Mouse (Mus musculus) heart, embryonic 11.5 days (tissue): ENCODE results near the gene 4933430I17Rik. TPM values are rescaled to one million over a fixed set of nuclear protein-coding genes. Genes with fewer than 3 reads are reported as not detected.

ENCODE experiments used
- ATAC-seq: fragments of 200-750 bp; cut with Nextera tagmentation; replicated peaks from 2 replicates; pipeline ENCODE4 v1.8.0; 2017; ENCODE audit warnings: moderate library complexity; ENCODE audit not compliant: insufficient number of reproducible peaks, low FRiP score, low TSS enrichment
- H3K27ac ChIP-seq: fragments of 300-500 bp; sonication (generic); 2 replicates; pipeline ENCODE4 v1.5.1; 2014; ENCODE audit warnings: mild to moderate bottlenecking, low read depth, low read length
- H3K27me3 ChIP-seq: fragments of 300-500 bp; sonication (generic); 2 replicates; pipeline ENCODE4 v1.6.1; 2014; ENCODE audit warnings: mild to moderate bottlenecking, low read length, mixed read lengths; ENCODE audit not compliant: control insufficient read depth, insufficient read depth
- H3K36me3 ChIP-seq: fragments of 300-500 bp; sonication (generic); 2 replicates; pipeline ENCODE4 v1.6.1; 2014; ENCODE audit warnings: mild to moderate bottlenecking, low read length, moderate library complexity, mixed read lengths; ENCODE audit not compliant: control insufficient read depth, insufficient read depth
- H3K4me1 ChIP-seq: fragments of 300-500 bp; sonication (generic); 2 replicates; pipeline ENCODE4 v1.6.1; 2014; ENCODE audit warnings: low read length; ENCODE audit not compliant: control insufficient read depth, insufficient read depth
- H3K4me2 ChIP-seq: fragments of 300-500 bp; sonication (generic); 2 replicates; pipeline ENCODE4 v1.6.1; 2014; ENCODE audit warnings: mild to moderate bottlenecking, moderate library complexity
- H3K4me3 ChIP-seq: fragments of 300-500 bp; sonication (generic); 2 replicates; pipeline ENCODE4 v1.5.1; 2014; ENCODE audit warnings: low read depth, low read length
- H3K9ac ChIP-seq: fragments of 300-500 bp; sonication (generic); 2 replicates; pipeline ENCODE4 v1.6.1; 2014; ENCODE audit warnings: mild to moderate bottlenecking, low read depth, low read length, moderate library complexity
- H3K9me3 ChIP-seq: fragments of 300-500 bp; sonication (generic); replicated peaks from 2 replicates; pipeline ENCODE4 v1.6.1; 2016; ENCODE audit warnings: low read length; ENCODE audit not compliant: control insufficient read depth
- WGBS: fragments of 180-500 bp; shearing (Covaris S2); extraction: QIAGEN DNeasy Blood & Tissue Kit; methylation state at CpG from one replicate; pipeline ENCODE4 v1.1.7; 2014; ENCODE audit not compliant: insufficient replicate concordance; 5-methylcytosine and 5-hydroxymethylcytosine counted together
- polyA plus RNA-seq: library from polyadenylated mRNA; unstranded; fragments of >200 nt; fragmentation: Nextera tagmentation; extraction: Ambion mirVana; gene quantifications from 2 replicates; pipeline ENCODE4 v1.2.1, GENCODE M21; 2014

The 4933430I17Rik gene
- polyA plus RNA-seq, 1 experiment from 2014 or later, result 0.34 TPM

DNA sequence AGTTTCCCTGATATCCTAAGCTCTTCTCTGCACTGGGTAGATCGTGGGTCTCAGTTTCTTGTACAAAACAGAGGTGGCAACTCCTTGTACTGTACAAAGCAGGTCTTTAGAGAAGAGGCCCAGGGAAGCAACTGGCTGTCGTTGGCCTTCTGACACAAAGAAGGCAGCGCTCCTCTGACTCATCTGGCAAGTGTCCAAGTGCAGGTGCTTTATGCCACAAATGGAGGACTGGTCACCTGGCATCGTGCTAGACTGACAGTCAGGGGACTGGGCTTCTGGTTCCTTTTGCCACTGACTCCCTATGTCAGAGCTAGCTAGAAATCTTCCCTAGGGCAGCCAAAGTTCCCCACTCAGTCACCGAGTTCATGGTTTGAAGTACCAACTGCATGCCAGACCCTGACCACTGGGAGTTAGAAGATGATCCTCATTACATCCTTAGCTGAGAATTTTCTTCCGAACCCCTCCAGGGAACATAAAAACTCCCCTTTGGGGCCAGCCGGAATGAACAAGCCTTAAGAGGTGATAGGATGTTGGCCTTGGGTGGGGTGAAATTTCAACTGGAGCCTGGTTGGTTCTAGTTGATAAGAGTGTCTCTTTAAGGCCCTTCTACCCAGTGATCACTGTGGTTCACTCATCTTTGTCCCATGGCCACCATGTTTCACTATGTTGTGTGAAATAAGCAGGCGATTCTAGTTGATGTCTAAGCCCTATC is 39.6 kb upstream of the 4933430I17Rik start:
- Histone ChIP-seq H3K4me1 (no peaks in the 10 kb centered on the region), H3K27ac (no peak overlapping the region), H3K4me2 (no peak overlapping the region), H3K9ac (no peak overlapping the region), H3K4me3 (no peak overlapping the region), H3K36me3 (no peaks in the 10 kb centered on the region), H3K27me3 (no peaks in the 10 kb centered on the region; the same call in 1 of the 2 replicates), H3K9me3 (no peaks in the 10 kb centered on the region)
- WGBS, result 76% methylated on average over 8 of the region's 8 CpGs
- ATAC-seq, result no peak

DNA sequence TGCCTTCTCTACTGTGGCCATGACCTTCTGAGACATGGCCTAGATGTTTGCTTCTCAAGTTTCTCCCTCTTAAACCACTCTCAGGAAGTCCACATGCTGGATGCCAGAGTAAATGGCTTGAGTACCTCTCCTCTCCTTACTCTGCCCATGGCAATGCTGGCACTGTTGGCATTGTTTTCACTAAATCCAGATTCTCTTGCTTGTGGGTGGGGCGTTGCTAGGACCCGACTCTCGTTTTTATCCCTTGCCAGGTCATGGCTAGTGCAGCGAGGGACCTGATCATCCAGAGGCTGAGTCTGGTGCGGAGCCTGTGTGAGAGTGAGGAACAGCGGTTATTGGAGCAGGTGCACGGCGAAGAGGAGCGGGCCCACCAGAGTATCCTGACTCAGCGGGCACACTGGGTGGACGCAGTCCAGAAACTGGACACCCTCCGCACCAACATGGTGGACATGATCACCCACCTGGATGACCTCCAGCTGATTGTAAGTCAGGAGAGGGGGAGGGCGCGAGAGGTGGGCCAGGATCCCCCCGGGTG is 38.9 kb upstream of the 4933430I17Rik start:
- no peak overlapping the region for H3K27ac ChIP-seq
- ATAC-seq, result no peak
- no peaks in the 10 kb centered on the region for H3K4me1 ChIP-seq

DNA sequence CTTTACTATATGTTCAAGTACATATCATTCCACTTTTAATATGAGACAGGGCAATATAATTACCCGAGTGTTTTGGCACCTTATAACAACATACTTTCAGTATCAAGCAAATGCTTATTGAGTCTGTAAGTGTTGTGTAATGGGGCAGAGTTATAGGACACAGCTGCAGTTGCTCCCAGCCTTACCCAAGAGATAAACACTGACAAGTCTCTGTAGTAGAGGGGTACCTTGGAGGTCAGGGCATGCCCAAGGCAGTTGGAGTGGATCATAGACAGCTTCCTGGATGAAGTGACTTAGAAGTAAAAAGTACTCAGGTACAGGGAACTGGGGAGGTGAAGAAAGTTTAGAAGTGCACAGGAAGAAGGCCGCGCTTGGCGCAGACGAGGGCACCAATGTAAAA is 38.0 kb upstream of the 4933430I17Rik start:
- no peak overlapping the region for H3K27ac ChIP-seq
- H3K36me3 ChIP-seq, result no peaks in the 10 kb centered on the region
- no peak overlapping the region for H3K4me2 ChIP-seq
- no peak overlapping the region for H3K9ac ChIP-seq
- no peaks in the 10 kb centered on the region for H3K9me3 ChIP-seq
- H3K4me3 ChIP-seq, result no peak overlapping the region
- ATAC-seq, result no peak
- WGBS, result 90% methylated on average over 5 of the region's 5 CpGs
- no peaks in the 10 kb centered on the region for H3K4me1 ChIP-seq
- H3K27me3 ChIP-seq, result no peaks in the 10 kb centered on the region

More for the DNA sequence above, 38.9 kb upstream of the 4933430I17Rik start:
- H3K9ac ChIP-seq, result no peak overlapping the region
- WGBS, result 89% methylated on average over 15 of the region's 15 CpGs
- no peak overlapping the region for H3K4me2 ChIP-seq
- no peaks in the 10 kb centered on the region; the same call in 1 of the 2 replicates for H3K27me3 ChIP-seq
- no peaks in the 10 kb centered on the region for H3K36me3 ChIP-seq
- H3K4me3 ChIP-seq, result no peak overlapping the region
- no peaks in the 10 kb centered on the region for H3K9me3 ChIP-seq

DNA sequence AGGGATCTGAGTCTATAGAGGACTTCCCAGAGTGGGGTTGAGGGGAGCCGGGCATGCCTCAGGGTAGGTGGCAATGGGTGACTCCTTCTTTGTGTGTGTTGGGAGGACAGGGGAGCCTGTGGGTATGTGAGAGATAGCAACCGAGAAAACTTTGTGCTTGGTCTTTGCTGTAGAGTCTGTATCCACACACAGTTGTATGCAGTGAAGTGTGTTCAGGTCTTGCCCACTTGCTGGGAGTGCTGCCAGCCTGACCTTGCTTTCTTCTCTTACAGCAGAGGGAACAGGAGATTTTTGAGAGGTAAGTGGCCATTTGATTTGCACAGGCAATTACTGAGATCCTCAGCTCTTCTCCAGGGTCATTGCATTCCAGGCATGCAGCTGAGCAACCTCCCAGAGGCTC is 37.3 kb upstream of the 4933430I17Rik start:
- WGBS, result 80% methylated on average over 2 of the region's 2 CpGs

DNA sequence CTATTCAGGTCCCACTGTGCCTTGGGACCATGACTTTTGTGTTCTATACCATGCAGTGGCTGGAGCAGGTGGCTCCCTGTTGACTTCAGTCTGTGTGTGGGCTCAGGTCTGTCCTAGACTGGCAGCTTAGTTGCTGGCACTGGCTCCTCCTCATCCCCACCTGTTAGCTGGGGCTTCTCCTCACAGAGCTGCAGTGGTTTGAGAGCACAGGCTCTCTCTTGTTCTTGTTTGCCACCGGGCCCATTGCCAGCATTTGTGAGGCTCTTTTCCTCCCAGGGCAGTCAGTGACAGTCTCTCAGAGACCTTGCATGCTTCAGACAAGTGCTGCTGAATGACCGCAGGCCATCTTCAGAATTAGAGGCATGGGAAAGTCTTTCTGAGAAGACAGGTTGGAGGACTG is 32.5 kb upstream of the 4933430I17Rik start:
- Histone ChIP-seq H3K4me2 (no peak overlapping the region), H3K36me3 (no peaks in the 10 kb centered on the region), H3K4me3 (no peak overlapping the region), H3K4me1 (no peaks in the 10 kb centered on the region), H3K9ac (no peak overlapping the region), H3K27ac (no peak overlapping the region), H3K27me3 (0 out of 2 replicates have a peak, but pooled peaks cover 2% of the 10 kb centered on the region), H3K9me3 (no peaks in the 10 kb centered on the region)
- WGBS, result 84% methylated on average over 2 of the region's 2 CpGs
- ATAC-seq, result no peak

More for the DNA sequence above, 37.3 kb upstream of the 4933430I17Rik start:
- Histone ChIP-seq H3K4me2 (no peak overlapping the region), H3K9ac (no peak overlapping the region), H3K9me3 (no peaks in the 10 kb centered on the region), H3K27ac (no peak overlapping the region), H3K27me3 (0 out of 2 replicates have a peak, but pooled peaks cover 2% of the 10 kb centered on the region), H3K36me3 (no peaks in the 10 kb centered on the region), H3K4me3 (no peak overlapping the region), H3K4me1 (no peaks in the 10 kb centered on the region)
- ATAC-seq, result no peak

DNA sequence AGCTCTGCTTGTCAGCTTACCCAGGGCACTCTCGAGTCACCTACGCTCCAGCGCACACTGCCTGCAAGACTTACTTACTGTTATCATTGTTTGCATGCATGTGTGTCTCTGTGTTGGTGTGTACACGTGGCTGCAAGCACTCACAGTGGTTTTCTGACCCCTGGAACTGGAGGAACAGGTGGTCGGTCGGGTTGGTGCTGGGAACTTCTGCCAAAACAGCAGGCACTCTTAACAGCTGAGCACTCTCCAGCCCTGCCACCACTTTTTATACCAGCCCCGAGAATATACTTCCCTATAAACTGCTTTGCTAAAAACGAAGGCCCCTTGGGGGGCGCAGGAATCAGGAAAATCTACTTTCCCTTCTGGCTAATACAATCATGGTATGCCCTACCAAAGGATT is 30.9 kb upstream of the 4933430I17Rik start:
- no peak overlapping the region for H3K27ac ChIP-seq
- no peaks in the 10 kb centered on the region for H3K9me3 ChIP-seq
- WGBS, result 63% methylated on average over 9 of the region's 9 CpGs
- 0 out of 2 replicates have a peak, but pooled peaks cover 2% of the 10 kb centered on the region for H3K27me3 ChIP-seq
- H3K9ac ChIP-seq, result no peak overlapping the region
- no peak overlapping the region for H3K4me2 ChIP-seq
- no peaks in the 10 kb centered on the region for H3K4me1 ChIP-seq
- H3K36me3 ChIP-seq, result 0 out of 2 replicates have a peak, but pooled peaks cover 4% of the 10 kb centered on the region
- ATAC-seq, result no peak
- H3K4me3 ChIP-seq, result no peak overlapping the region

DNA sequence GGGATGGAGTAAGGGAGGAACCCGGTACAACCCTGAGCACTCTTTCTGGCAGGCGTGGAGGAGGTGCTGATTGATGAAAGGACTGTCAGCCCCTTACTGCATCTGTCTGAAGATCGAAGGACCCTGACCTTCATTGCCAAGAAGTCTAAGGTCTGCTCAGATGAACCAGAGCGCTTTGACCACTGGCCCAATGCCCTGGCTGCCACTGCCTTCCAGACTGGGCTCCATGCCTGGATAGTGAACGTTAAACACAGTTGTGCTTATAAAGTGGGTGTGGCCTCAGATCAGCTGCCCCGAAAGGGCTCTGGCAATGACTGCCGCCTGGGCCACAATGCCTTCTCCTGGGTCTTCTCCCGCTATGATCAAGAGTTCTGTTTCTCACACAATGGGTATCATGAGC is 29.2 kb upstream of the 4933430I17Rik start:
- no peak for ATAC-seq
- peaks cover 8% of the 10 kb centered on the region; the same call in 1 of the 2 replicates for H3K36me3 ChIP-seq
- no peaks in the 10 kb centered on the region for H3K9me3 ChIP-seq
- no peak overlapping the region for H3K4me2 ChIP-seq
- no peak overlapping the region for H3K27ac ChIP-seq
- H3K4me3 ChIP-seq, result no peak overlapping the region
- 61% methylated on average over 8 of the region's 8 CpGs for WGBS
- H3K9ac ChIP-seq, result no peak overlapping the region
- H3K27me3 ChIP-seq, result 0 out of 2 replicates have a peak, but pooled peaks cover 2% of the 10 kb centered on the region
- no peaks in the 10 kb centered on the region for H3K4me1 ChIP-seq

DNA sequence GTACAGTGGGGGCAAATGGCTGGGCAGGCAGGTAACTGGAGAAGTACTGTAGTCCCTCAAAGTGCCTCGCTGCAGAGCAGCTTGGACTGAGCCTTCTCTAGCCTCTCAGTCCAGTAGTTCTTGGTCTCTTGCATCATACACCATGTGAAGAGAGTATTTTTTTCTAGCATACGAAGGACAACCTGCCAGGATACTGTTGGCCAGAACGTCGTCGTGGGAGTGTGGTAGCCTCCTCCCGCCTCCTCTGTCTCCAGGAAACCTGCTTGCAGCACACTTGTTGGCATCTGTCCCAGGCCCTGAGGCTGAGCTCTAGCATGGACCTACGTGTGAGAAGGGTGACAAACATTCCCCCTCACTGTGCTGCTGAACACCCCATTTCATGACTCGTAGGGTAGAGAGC is 28.4 kb upstream of the 4933430I17Rik start:
- Histone ChIP-seq H3K4me1 (peaks cover 4% of the 10 kb centered on the region; the same call in 1 of the 2 replicates), H3K27ac (no peak overlapping the region), H3K27me3 (0 out of 2 replicates have a peak, but pooled peaks cover 2% of the 10 kb centered on the region), H3K9ac (no peak overlapping the region), H3K9me3 (no peaks in the 10 kb centered on the region), H3K36me3 (peaks cover 8% of the 10 kb centered on the region; the same call in 1 of the 2 replicates), H3K4me3 (no peak overlapping the region), H3K4me2 (no peak overlapping the region)
- 70% methylated on average over 8 of the region's 8 CpGs for WGBS
- no peak for ATAC-seq
